Mouse (Mus musculus): ENCODE measurements around the gene Tor1aip2. TPM values are rescaled to one million over a fixed set of nuclear protein-coding genes. Genes with fewer than 3 reads are reported as not detected.

Gene Tor1aip2
- total RNA-seq, 2 experiments from 2014 or later: 130 to 134 TPM

DNA sequence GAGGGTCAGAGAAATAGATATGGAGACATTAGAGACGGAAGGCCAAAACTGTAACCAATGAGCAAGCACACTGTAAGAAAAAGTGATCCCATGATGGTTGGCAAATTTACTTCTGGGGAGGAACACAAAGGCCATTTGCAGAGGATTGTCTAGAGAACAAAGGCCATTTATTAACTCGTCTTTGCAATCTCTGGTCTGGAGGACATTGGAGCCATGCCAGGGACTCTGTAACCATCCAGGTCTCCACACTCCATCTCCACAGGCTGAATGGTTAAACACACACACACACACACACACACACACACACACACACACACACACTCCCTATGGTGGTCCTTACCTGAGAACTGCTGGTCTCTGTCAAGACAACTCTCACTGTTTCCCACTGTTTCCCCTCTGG, 70.2 kb downstream of the Tor1aip2 start:
- no peak for ATAC-seq (replicated peaks; ENCODE audit: low FRiP score, poor library complexity, severe bottlenecking)

DNA sequence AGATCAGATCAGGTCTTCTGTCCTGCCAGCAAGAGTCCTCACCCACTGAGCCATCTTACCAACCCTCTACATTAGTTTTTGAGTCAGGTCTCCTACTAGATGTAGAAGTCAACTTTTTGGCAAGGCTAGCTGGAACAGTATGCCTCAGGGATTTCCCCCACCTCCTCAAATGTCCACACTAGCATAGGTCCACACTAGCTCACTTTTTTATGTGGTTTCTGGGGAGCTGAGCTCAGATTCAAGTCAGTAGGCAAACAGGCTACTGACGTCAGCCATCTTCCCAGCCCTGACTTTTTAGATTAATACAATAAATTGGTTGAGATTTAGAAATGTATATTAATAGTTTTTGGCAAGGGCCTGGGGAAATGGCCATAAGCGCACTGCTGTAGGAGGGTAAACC, 72.2 kb downstream of the Tor1aip2 start:
- ATAC-seq (replicated peaks; ENCODE audit: low FRiP score, poor library complexity, severe bottlenecking): no peak

DNA sequence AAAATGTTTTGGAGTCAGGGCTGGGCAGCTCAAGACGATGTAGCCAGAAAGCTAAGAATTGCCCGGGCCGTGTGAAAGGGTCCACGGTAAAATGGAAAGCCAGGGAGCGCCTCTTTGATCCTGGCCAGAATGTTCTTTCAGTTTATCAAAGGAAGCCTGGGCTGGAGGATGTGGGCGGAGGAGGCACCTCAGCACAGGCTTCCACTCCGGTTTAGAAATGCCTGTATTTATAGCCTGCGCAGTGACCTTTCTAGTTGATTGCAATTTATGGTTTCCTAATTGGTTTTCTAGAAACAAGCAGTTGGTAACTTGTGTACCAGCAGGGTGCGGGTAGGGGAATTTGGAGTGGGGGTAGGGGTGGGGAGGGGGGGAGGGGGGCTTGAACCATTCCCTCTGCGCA, 73.2 kb downstream of the Tor1aip2 start:
- ATAC-seq (replicated peaks; ENCODE audit: low FRiP score, poor library complexity, severe bottlenecking): no peak

DNA sequence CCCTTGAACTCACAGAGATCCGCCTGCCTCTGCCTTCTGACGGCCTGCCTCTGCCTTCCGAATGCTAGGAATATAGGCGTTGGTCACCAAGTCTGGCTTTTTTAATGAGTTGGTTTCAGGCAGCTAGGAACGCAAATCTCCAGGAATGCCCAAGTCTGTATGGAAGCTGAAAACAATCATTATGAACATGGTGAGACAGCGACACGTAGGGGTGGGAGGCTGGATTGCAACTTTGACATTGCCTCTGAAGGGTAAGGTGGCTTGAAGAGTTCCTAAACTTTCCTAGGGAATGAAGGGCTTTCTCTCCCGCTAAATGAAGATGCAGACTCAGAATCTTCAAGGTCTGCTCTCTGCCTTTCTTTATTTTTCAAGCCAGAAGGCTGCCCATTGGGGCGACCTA, 75.9 kb downstream of the Tor1aip2 start:
- no peak for ATAC-seq (replicated peaks; ENCODE audit: low FRiP score, poor library complexity, severe bottlenecking)

GRCm38 (mm10) chr1:156111728-156112127, 76.5 kb downstream of the Tor1aip2 start:
- ATAC-seq (replicated peaks; ENCODE audit: low FRiP score, poor library complexity, severe bottlenecking): no peak

GRCm38 (mm10) chr1:156112142-156112541, 76.9 kb downstream of the Tor1aip2 start:
- no peak for ATAC-seq (replicated peaks; ENCODE audit: low FRiP score, poor library complexity, severe bottlenecking)

- ATAC-seq (replicated peaks; ENCODE audit: low FRiP score, poor library complexity, severe bottlenecking): no peak
These were observed 78.8 kb downstream of the Tor1aip2 start for GRCm38 (mm10) chr1:156113884-156114499.

- no peak for ATAC-seq (replicated peaks; ENCODE audit: low FRiP score, poor library complexity, severe bottlenecking)
These were observed 81.6 kb downstream of the Tor1aip2 start for GRCm38 (mm10) chr1:156116770-156117169.

Other genes starting within 250 kb of the Tor1aip2 start
- gene Qsox1, start 222.5 kb upstream of the Tor1aip2 start, total RNA-seq (2015; ENCODE audit: low replicate concordance): 1.5 and 4.2 TPM in 2 replicates
- 4.6 and 8.2 TPM in 2 replicates for gene Qsox1, start 222.5 kb upstream of the Tor1aip2 start, total RNA-seq (2017; ENCODE audit: low replicate concordance)
- 35.5 and 42.2 TPM in 2 replicates for gene Cep350, start 62.1 kb upstream of the Tor1aip2 start, total RNA-seq (2015; ENCODE audit: low replicate concordance)
- gene Cep350, start 62.1 kb upstream of the Tor1aip2 start, total RNA-seq (2017; ENCODE audit: low replicate concordance): 48.2 and 80.0 TPM in 2 replicates
- 65.9 and 70.0 TPM in 2 replicates for gene Tor1aip1, start 1.1 kb downstream of the Tor1aip2 start, total RNA-seq (2015; ENCODE audit: low replicate concordance)
- gene Tor1aip1, start 1.1 kb downstream of the Tor1aip2 start, total RNA-seq (2017; ENCODE audit: low replicate concordance): 58.6 and 67.1 TPM in 2 replicates
- not detected in 2 replicates for gene Fam163a, start 169.6 kb downstream of the Tor1aip2 start, total RNA-seq (2015; ENCODE audit: low replicate concordance)
- gene Fam163a, start 169.6 kb downstream of the Tor1aip2 start, total RNA-seq (2017; ENCODE audit: low replicate concordance): not detected in 2 replicates